In the genomic region with DNA sequence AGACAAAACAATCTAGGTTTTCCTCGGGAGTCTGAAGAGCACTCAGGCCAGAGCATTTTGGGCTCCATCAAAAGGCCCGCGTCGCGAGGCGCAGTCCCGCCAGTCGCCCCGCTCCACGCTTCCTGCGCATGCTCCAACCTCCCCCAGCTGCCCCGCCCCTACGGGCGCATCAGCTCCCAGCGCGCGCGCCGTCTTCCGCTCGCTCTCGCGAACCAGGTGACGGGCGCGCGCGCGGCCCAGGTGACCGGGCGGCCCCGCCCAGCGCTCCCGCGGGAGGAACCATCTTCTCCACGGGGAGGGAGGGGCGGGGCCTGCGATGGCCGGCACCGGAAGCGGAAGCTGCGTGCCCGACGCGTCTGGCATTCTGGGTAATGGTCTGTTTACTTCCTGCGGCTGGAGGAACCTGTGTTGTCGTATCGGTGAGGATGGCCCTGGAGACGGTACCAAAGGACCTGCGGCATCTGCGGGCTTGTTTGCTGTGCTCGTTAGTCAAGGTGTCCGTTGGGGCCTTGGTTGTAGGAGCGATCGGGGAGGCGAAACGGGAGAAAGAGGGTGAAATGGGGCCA, we compare ENCODE assay signal across 8 mouse cellular contexts. TPM values are rescaled to one million over a fixed set of nuclear protein-coding genes. Genes with fewer than 3 reads are reported as not detected.
DNase-seq lines count a peak whose midpoint lies in the region; ATAC-seq and TF ChIP-seq lines count a peak whose summit lies in the region.

Supt4a (plus strand) TSS at position 378 of the 566 bp plus-strand sequence.

- WGBS in forebrain, embryonic 11.5 days, result under 1% methylated on average over 54 of the region's 57 CpGs
- under 1% methylated on average over 57 of the region's 57 CpGs for WGBS in heart, embryonic 16.5 days
- under 1% methylated on average over 54 of the region's 57 CpGs for WGBS in liver, postnatal 0 days (ENCODE audit: insufficient replicate concordance)
- WGBS in neural tube, embryonic 14.5 days, result under 1% methylated on average over 53 of the region's 57 CpGs

- H3K9me3 ChIP-seq in E14TG2a.4 (ENCODE audit: low read length), result no peaks in the 10 kb centered on the region
- no peaks in the 10 kb centered on the region for H3K9me3 ChIP-seq in forebrain, embryonic 11.5 days (ENCODE audit: control insufficient read depth, low read length)
- no peaks in the 10 kb centered on the region for H3K9me3 ChIP-seq in heart, embryonic 16.5 days (replicated peaks; ENCODE audit: control insufficient read depth, low read length)
- H3K9me3 ChIP-seq in liver, postnatal 0 days (ENCODE audit: low read length), result no peaks in the 10 kb centered on the region
- H3K9me3 ChIP-seq in neural tube, embryonic 14.5 days (ENCODE audit: control insufficient read depth, low read length), result no peaks in the 10 kb centered on the region

- TF ChIP-seq CTCF in E14TG2a.4 (conservative IDR thresholded peaks at IDR 0.05; ENCODE audit: low read length), result no peak
- TF ChIP-seq CTCF in liver, postnatal 0 days (IDR thresholded peaks at IDR 0.05; ENCODE audit: low read depth), result no peak

- peaks cover 28% of the 10 kb centered on the region for H3K36me3 ChIP-seq in E14TG2a.4 (ENCODE audit: insufficient read depth, low read length)
- no peaks in the 10 kb centered on the region for H3K36me3 ChIP-seq in forebrain, embryonic 11.5 days (ENCODE audit: control insufficient read depth, insufficient read depth, low read length)
- peaks cover 8% of the 10 kb centered on the region for H3K36me3 ChIP-seq in heart, embryonic 16.5 days (ENCODE audit: control insufficient read depth, insufficient read depth)
- H3K36me3 ChIP-seq in liver, postnatal 0 days (replicated peaks; ENCODE audit: insufficient read depth, low read length), result peaks cover 35% of the 10 kb centered on the region
- H3K36me3 ChIP-seq in neural tube, embryonic 14.5 days (ENCODE audit: control insufficient read depth, insufficient read depth, low read length), result no peaks in the 10 kb centered on the region; the same call in 1 of the 2 replicates

- peak within 1 kb of the TSS; percentile 68 for H3K9ac ChIP-seq in forebrain, embryonic 11.5 days (ENCODE audit: low read length)
- peak within 1 kb of the TSS; percentile 80 for H3K9ac ChIP-seq in heart, embryonic 16.5 days (ENCODE audit: low read length)
- H3K9ac ChIP-seq in liver, postnatal 0 days (replicated peaks), result peak within 1 kb of the TSS; percentile 95
- peak within 1 kb of the TSS; percentile 71 for H3K9ac ChIP-seq in neural tube, embryonic 14.5 days (replicated peaks; ENCODE audit: low read depth, low read length)

- H3K4me3 ChIP-seq in E14TG2a.4 (replicated peaks; ENCODE audit: low read length), result peak within 1 kb of the TSS; percentile 100
- H3K4me3 ChIP-seq in forebrain, embryonic 11.5 days (ENCODE audit: low read depth, low read length), result peak within 1 kb of the TSS; percentile 67
- peak within 1 kb of the TSS; percentile 74 for H3K4me3 ChIP-seq in heart, embryonic 16.5 days (ENCODE audit: low read length)
- peak within 1 kb of the TSS; percentile 93 for H3K4me3 ChIP-seq in liver, postnatal 0 days (ENCODE audit: low read depth, low read length)
- H3K4me3 ChIP-seq in neural tube, embryonic 14.5 days (ENCODE audit: low read depth, low read length), result peak within 1 kb of the TSS; percentile 76

- peak within 1 kb of the TSS; percentile 50; the same call in 1 of the 2 replicates for H3K27ac ChIP-seq in forebrain, embryonic 11.5 days (ENCODE audit: low read depth, low read length)
- H3K27ac ChIP-seq in heart, embryonic 16.5 days (ENCODE audit: low read length), result peak within 1 kb of the TSS; percentile 90
- H3K27ac ChIP-seq in liver, postnatal 0 days (ENCODE audit: low read depth), result peak within 1 kb of the TSS; percentile 94
- H3K27ac ChIP-seq in neural tube, embryonic 14.5 days (ENCODE audit: low read depth, low read length), result peak within 1 kb of the TSS; percentile 62; the same call in 1 of the 2 replicates

- H3K27me3 ChIP-seq in E14TG2a.4 (ENCODE audit: insufficient read depth, low read length), result peaks cover 43% of the 10 kb centered on the region
- no peaks in the 10 kb centered on the region; the same call in 1 of the 2 replicates for H3K27me3 ChIP-seq in forebrain, embryonic 11.5 days (ENCODE audit: control insufficient read depth, insufficient read depth, low read length)
- no peaks in the 10 kb centered on the region for H3K27me3 ChIP-seq in heart, embryonic 16.5 days (ENCODE audit: control insufficient read depth, insufficient read depth, low read length)
- no peaks in the 10 kb centered on the region for H3K27me3 ChIP-seq in liver, postnatal 0 days (ENCODE audit: insufficient read depth, low read length)
- H3K27me3 ChIP-seq in neural tube, embryonic 14.5 days (ENCODE audit: control insufficient read depth, insufficient read depth, low read length), result no peaks in the 10 kb centered on the region

- peak within 1 kb of the TSS; percentile 88 for H3K4me2 ChIP-seq in forebrain, embryonic 11.5 days (ENCODE audit: low read depth, low read length, severe bottlenecking)
- peak within 1 kb of the TSS; percentile 98 for H3K4me2 ChIP-seq in heart, embryonic 16.5 days (ENCODE audit: low read depth, low read length)
- peak within 1 kb of the TSS; percentile 80 for H3K4me2 ChIP-seq in liver, postnatal 0 days (ENCODE audit: low read depth, low read length)
- H3K4me2 ChIP-seq in neural tube, embryonic 14.5 days (ENCODE audit: low read depth, low read length), result peak within 1 kb of the TSS; percentile 99

- peak; percentile 7; the same call in 1 of the 2 replicates for TF ChIP-seq EP300 in liver, postnatal 0 days (IDR thresholded peaks at IDR 0.05; ENCODE audit: low read depth)

- ATAC-seq in forebrain, embryonic 11.5 days (replicated peaks; ENCODE audit: low FRiP score), result peak; percentile 93
- ATAC-seq in heart, embryonic 16.5 days (replicated peaks; ENCODE audit: extremely low read depth, insufficient read depth, low FRiP score), result peak; percentile 94
- peak; percentile 97 for ATAC-seq in liver, postnatal 0 days
- ATAC-seq in neural tube, embryonic 14.5 days (ENCODE audit: low read depth), result peak; percentile 94

- H3K4me1 ChIP-seq in E14TG2a.4 (replicated peaks; ENCODE audit: low read depth, low read length), result peaks cover 43% of the 10 kb centered on the region
- H3K4me1 ChIP-seq in forebrain, embryonic 11.5 days (replicated peaks; ENCODE audit: control insufficient read depth, insufficient read depth, low read length), result peaks cover 3% of the 10 kb centered on the region; the same call in 1 of the 2 replicates
- H3K4me1 ChIP-seq in heart, embryonic 16.5 days (ENCODE audit: control insufficient read depth, insufficient read depth, low read length), result peaks cover 13% of the 10 kb centered on the region
- peaks cover 33% of the 10 kb centered on the region for H3K4me1 ChIP-seq in liver, postnatal 0 days (ENCODE audit: insufficient read depth)
- H3K4me1 ChIP-seq in neural tube, embryonic 14.5 days (ENCODE audit: control insufficient read depth, insufficient read depth, low read length), result peaks cover 4% of the 10 kb centered on the region; the same call in 1 of the 2 replicates

- DNase-seq in c-Kit-positive CD71-positive TER-119-negative erythroid progenitor cells, embryonic 14.5 days (ENCODE audit: low read depth), result peak; percentile 91
- DNase-seq in forebrain, embryonic 11.5 days (ENCODE audit: low spot score), result peak; percentile 99
- peak; percentile 96 to 99 for DNase-seq in kidney, postnatal 36 days
- DNase-seq in liver, postnatal 0 days, result peak; percentile 99
- DNase-seq in testis, postnatal 10 days (ENCODE audit: low spot score), result peak; percentile 99

RNA-seq across cellular contexts. Expression of gene Supt4a, which starts in this region (rescaled TPM):
- 132 and 133 TPM in 2 replicates for polyA plus RNA-seq in forebrain, embryonic 11.5 days (2014; fragmentation: Nextera tagmentation; extraction: Ambion mirVana)
- polyA plus RNA-seq in heart, embryonic 16.5 days (2015; fragmentation: Nextera tagmentation; extraction: Ambion mirVana), result 100 and 111 TPM in 2 replicates
- polyA plus RNA-seq in liver, postnatal 0 days (2015; fragmentation: Nextera tagmentation; extraction: Ambion mirVana), result 114 and 120 TPM in 2 replicates
- 137 and 139 TPM in 2 replicates for polyA plus RNA-seq in neural tube, embryonic 14.5 days (2014; fragmentation: Nextera tagmentation; extraction: Ambion mirVana)

Comparison
In these comparisons a context has a peak if more than half of its experiments do, and no peak if none do; other contexts are left out.
1. Peak in every context shown above with its lines: DNase-seq, ATAC-seq, H3K4me3 ChIP-seq and H3K27ac ChIP-seq.